Mouse (Mus musculus) liver, embryonic 14.5 days (tissue): ENCODE data around the gene Ambra1. TPM values are rescaled to one million over a fixed set of nuclear protein-coding genes. Genes with fewer than 3 reads are reported as not detected.

Source experiments
- ATAC-seq: fragments of 200-750 bp; cut with Nextera tagmentation; 2 replicates; pipeline ENCODE4 v1.8.0; 2017; ENCODE audit warnings: moderate number of reproducible peaks, mild to moderate bottlenecking, moderate library complexity; ENCODE audit not compliant: insufficient read depth
- DNase-seq, 3 experiments: peaks; one replicate each; pipeline ENCODE4 v3.0.0-alpha.2; 2012 to 2013; ENCODE audit warnings: low read depth in 3 of 3, low spot score in 3 of 3
- H3K27ac ChIP-seq: fragments of 300-500 bp; sonication (generic); 2 replicates; pipeline ENCODE4 v1.5.1; 2014; ENCODE audit warnings: moderate library complexity, mild to moderate bottlenecking, control low read depth, inconsistent platforms
- H3K27me3 ChIP-seq: fragments of 300-500 bp; sonication (generic); 2 replicates; pipeline ENCODE4 v1.6.1; 2014; ENCODE audit warnings: mild to moderate bottlenecking, low read length, moderate library complexity; ENCODE audit not compliant: control insufficient read depth, insufficient read depth
- H3K36me3 ChIP-seq: fragments of 300-500 bp; sonication (generic); replicated peaks from 2 replicates; pipeline ENCODE4 v1.6.1; 2014; ENCODE audit warnings: low read depth; ENCODE audit not compliant: control insufficient read depth, insufficient read depth
- H3K4me1 ChIP-seq, 2 experiments: fragments of 200-500 bp in 1 of 2; fragments of 300-500 bp in 1 of 2; sonication (generic) in 1 of 2; replicated peaks; 2 replicates each; pipeline ENCODE4 v1.6.1; 2012 to 2014; ENCODE audit warnings: antibody characterized with exemption in 1 of 2, inconsistent platforms in 1 of 2, low read length in 1 of 2; ENCODE audit not compliant: control insufficient read depth in 2 of 2, insufficient read depth in 2 of 2
- H3K4me2 ChIP-seq: fragments of 300-500 bp; sonication (generic); 2 replicates; pipeline ENCODE4 v1.6.1; 2014; ENCODE audit warnings: low read depth, mild to moderate bottlenecking, control low read depth, moderate library complexity
- H3K4me3 ChIP-seq, 2 experiments: fragments of 200-500 bp in 1 of 2; fragments of 300-500 bp in 1 of 2; sonication (generic) in 1 of 2; 2 replicates each; pipeline ENCODE4 v1.5.1; 2012 to 2014; ENCODE audit warnings: low read depth in 2 of 2, low read length in 2 of 2, mild to moderate bottlenecking in 2 of 2, control low read depth in 1 of 2, inconsistent platforms in 1 of 2, moderate library complexity in 1 of 2; ENCODE audit not compliant: insufficient read depth in 1 of 2
- H3K9ac ChIP-seq: fragments of 300-500 bp; sonication (generic); replicated peaks from 2 replicates; pipeline ENCODE4 v1.6.1; 2014; ENCODE audit warnings: mild to moderate bottlenecking, control low read depth, moderate library complexity
- H3K9me3 ChIP-seq: fragments of 300-500 bp; sonication (generic); 2 replicates; pipeline ENCODE4 v1.6.1; 2016; ENCODE audit warnings: low read length, mixed read lengths; ENCODE audit not compliant: control insufficient read depth
- CTCF ChIP-seq: IDR thresholded peaks from 2 replicates; pipeline ENCODE4 v1.5.1; 2016; ENCODE audit warnings: antibody characterized with exemption, low read depth, control low read depth
- EP300 ChIP-seq: IDR thresholded peaks from 2 replicates; pipeline ENCODE4 v1.6.1; 2016; ENCODE audit warnings: antibody characterized with exemption, low read depth
- WGBS: fragments of 180-500 bp; shearing (Covaris S2); extraction: QIAGEN DNeasy Blood & Tissue Kit; methylation state at CpG from one replicate; pipeline ENCODE4 v1.1.7; 2014; ENCODE audit not compliant: insufficient replicate concordance; 5-methylcytosine and 5-hydroxymethylcytosine counted together
- polyA plus RNA-seq, 2 experiments: library from polyadenylated mRNA; depleted of rRNA in 1 of 2; stranded (reverse) in 1 of 2; unstranded in 1 of 2; fragments of >200 nt; fragmentation: Nextera tagmentation in 1 of 2; extraction: Ambion mirVana in 1 of 2; gene quantifications; 2 replicates each; pipeline versions ENCODE4 v1.2.1 to v1.2.3; 2012 to 2014

The Ambra1 gene
- polyA plus RNA-seq, 2 experiments: 3.9 TPM

GRCm38 (mm10) chr2:91876000-91876805 is 146.3 kb downstream of the Ambra1 start:
- Histone ChIP-seq H3K27ac (no peak overlapping the region), H3K9ac (no peak overlapping the region), H3K4me1 (peaks cover 0 to 2% of the 10 kb centered on the region in 2 experiments; a peak in 3 of 4 replicates), H3K27me3 (no peaks in the 10 kb centered on the region), H3K4me3 (no peak overlapping the region), H3K4me2 (0 out of 2 replicates have a peak overlapping the region, but pooled peaks have one; percentile 18), H3K9me3 (no peaks in the 10 kb centered on the region), H3K36me3 (no peaks in the 10 kb centered on the region)
- 71% methylated on average over 9 of the region's 9 CpGs for WGBS
- ATAC-seq (no peak), DNase-seq (no peak)
- no peak for TF ChIP-seq EP300

GRCm38 (mm10) chr2:91876806-91877140 is 146.8 kb downstream of the Ambra1 start:
- Histone ChIP-seq H3K36me3 (no peaks in the 10 kb centered on the region), H3K9ac (no peak overlapping the region), H3K4me3 (no peak overlapping the region), H3K4me1 (peaks cover 0 to 2% of the 10 kb centered on the region in 2 experiments; a peak in 3 of 4 replicates), H3K27ac (no peak overlapping the region), H3K4me2 (0 out of 2 replicates have a peak overlapping the region, but pooled peaks have one; percentile 18), H3K9me3 (no peaks in the 10 kb centered on the region), H3K27me3 (no peaks in the 10 kb centered on the region)
- TF ChIP-seq CTCF: no peak
- no peak for TF ChIP-seq EP300
- DNase-seq (no peak), ATAC-seq (no peak)
- WGBS: 61% methylated on average over 2 of the region's 2 CpGs

GRCm38 (mm10) chr2:91878387-91879180 is 148.7 kb downstream of the Ambra1 start:
- 59% methylated on average over 7 of the region's 7 CpGs for WGBS
- no peak for TF ChIP-seq EP300
- TF ChIP-seq CTCF: no peak

GRCm38 (mm10) chr2:91883961-91884360 is 154.0 kb downstream of the Ambra1 start:
- no peaks in the 10 kb centered on the region for H3K27me3 ChIP-seq
- no peak overlapping the region for H3K9ac ChIP-seq
- H3K4me3 ChIP-seq: no peak overlapping the region
- H3K9me3 ChIP-seq: no peaks in the 10 kb centered on the region
- no peak overlapping the region for H3K4me2 ChIP-seq
- WGBS: 66% methylated on average over 4 of the region's 4 CpGs
- ATAC-seq: no peak
- no peak for TF ChIP-seq EP300
- TF ChIP-seq CTCF: no peak
- peaks cover 7% of the 10 kb centered on the region for H3K36me3 ChIP-seq
- no peak for DNase-seq
- H3K4me1 ChIP-seq: peaks cover 0 to 2% of the 10 kb centered on the region in 2 experiments; a peak in 1 of 4 replicates
- no peak overlapping the region for H3K27ac ChIP-seq

More at GRCm38 (mm10) chr2:91878387-91879180, 148.7 kb downstream of the Ambra1 start:
- Histone ChIP-seq H3K27ac (no peak overlapping the region), H3K36me3 (no peaks in the 10 kb centered on the region), H3K9me3 (no peaks in the 10 kb centered on the region), H3K4me1 (peaks cover 0 to 2% of the 10 kb centered on the region in 2 experiments; a peak in 3 of 4 replicates), H3K27me3 (no peaks in the 10 kb centered on the region), H3K4me3 (no peak overlapping the region), H3K4me2 (no peak overlapping the region), H3K9ac (no peak overlapping the region)
- no peak for ATAC-seq
- peak in 1 of 3 experiments; percentile 3 for DNase-seq

GRCm38 (mm10) chr2:91884616-91885015 is 154.7 kb downstream of the Ambra1 start:
- H3K27ac ChIP-seq: no peak overlapping the region
- no peak overlapping the region for H3K9ac ChIP-seq
- H3K4me3 ChIP-seq: no peak overlapping the region
- 71% methylated on average over 4 of the region's 4 CpGs for WGBS
- no peak overlapping the region for H3K4me2 ChIP-seq
- TF ChIP-seq EP300 (no peak), CTCF (no peak)
- ATAC-seq: no peak
- no peak for DNase-seq
- peaks cover 7% of the 10 kb centered on the region for H3K36me3 ChIP-seq
- no peaks in the 10 kb centered on the region for H3K27me3 ChIP-seq
- no peaks in the 10 kb centered on the region for H3K9me3 ChIP-seq
- H3K4me1 ChIP-seq: no peaks in the 10 kb centered on the region
